Mouse (Mus musculus) bone marrow, adult 2 months (tissue): ENCODE measurements around the gene Gcnt4.

Experiments used
- CTCF ChIP-seq: fragments of 200-500 bp; IDR thresholded peaks from 2 replicates; pipeline ENCODE4 v1.5.1; 2011; ENCODE audit warnings: low read length, control low read depth; ENCODE audit not compliant: control insufficient read depth, insufficient read depth
- POLR2A ChIP-seq: fragments of 200-500 bp; IDR thresholded peaks from 2 replicates; pipeline ENCODE4 v1.6.1; 2011; ENCODE audit warnings: low read depth, mild to moderate bottlenecking, control low read depth, low read length, borderline replicate concordance; ENCODE audit not compliant: control insufficient read depth

- TF ChIP-seq POLR2A: no peak
- no peak for TF ChIP-seq CTCF
Measured at GRCm38 (mm10) chr13:96990045-96990444, 65.6 kb downstream of the Gcnt4 start.
